Mouse (Mus musculus): ENCODE results near the gene Cadm1.

DNA sequence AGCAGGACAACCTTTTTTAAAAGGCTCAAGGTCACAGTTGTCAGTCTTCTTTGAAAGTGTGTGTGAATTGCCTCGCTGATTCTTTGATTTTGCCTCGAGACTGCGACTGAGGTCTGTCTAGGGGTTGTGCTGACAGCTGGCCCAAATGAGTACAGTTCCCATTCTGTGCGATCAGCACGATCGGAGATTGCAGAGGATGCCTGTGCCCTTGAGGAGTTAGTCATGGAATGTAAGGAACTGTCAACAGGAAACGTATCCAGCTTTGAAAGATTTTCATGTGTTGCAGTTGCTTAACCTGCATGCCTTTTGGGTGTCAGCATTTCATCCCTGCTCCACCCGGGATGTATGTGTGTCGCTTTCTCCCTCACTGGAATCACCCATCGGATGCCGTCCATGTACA lies 141.6 kb downstream of the Cadm1 start:
- no peak for TF ChIP-seq CTCF (IDR thresholded peaks at IDR 0.05; ENCODE audit: borderline replicate concordance, control insufficient read depth, extremely low read depth, insufficient read depth, low read length, poor library complexity)
- TF ChIP-seq POLR2A (IDR thresholded peaks at IDR 0.05; ENCODE audit: control insufficient read depth, extremely low read depth, insufficient read depth, low read length, poor library complexity), result no peak

All from thymus, adult 2 months (tissue).